Mouse (Mus musculus) bone marrow, adult 2 months (tissue): ENCODE measurements around the gene Gm11034.

Source experiments
- CTCF ChIP-seq: fragments of 200-500 bp; IDR thresholded peaks from 2 replicates; pipeline ENCODE4 v1.5.1; 2011; ENCODE audit warnings: low read length, control low read depth; ENCODE audit not compliant: control insufficient read depth, insufficient read depth
- POLR2A ChIP-seq: fragments of 200-500 bp; IDR thresholded peaks from 2 replicates; pipeline ENCODE4 v1.6.1; 2011; ENCODE audit warnings: low read depth, mild to moderate bottlenecking, control low read depth, low read length, borderline replicate concordance; ENCODE audit not compliant: control insufficient read depth

DNA sequence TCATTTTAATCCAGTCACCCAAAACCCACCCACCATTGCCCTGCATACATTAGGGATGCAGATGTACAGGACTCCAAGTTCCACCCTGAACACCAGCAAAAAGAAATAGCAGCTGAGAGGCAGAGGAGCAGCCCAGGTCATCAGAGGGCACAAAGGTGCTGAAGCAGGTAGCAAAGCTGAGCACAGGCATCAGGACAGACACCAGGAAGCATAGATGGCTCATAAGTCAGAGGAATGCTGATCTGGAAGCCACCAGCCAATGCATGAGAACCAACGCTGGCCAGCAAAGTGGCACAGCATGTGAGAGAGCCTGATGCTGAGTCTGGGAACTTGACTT lies 44.4 kb upstream of the Gm11034 start:
- TF ChIP-seq POLR2A (no peak), CTCF (no peak)
